Mouse (Mus musculus) hindbrain, postnatal 0 days (tissue): ENCODE data around the gene Susd4. TPM values are rescaled to one million over a fixed set of nuclear protein-coding genes. Genes with fewer than 3 reads are reported as not detected.

Experiments
- ATAC-seq: fragments of 200-750 bp; cut with Nextera tagmentation; 2 replicates; pipeline ENCODE4 v1.8.0; 2017; ENCODE audit warnings: mild to moderate bottlenecking, moderate TSS enrichment, moderate library complexity
- DNase-seq: peaks from one replicate; pipeline ENCODE4 v3.0.0-alpha.2; 2015; ENCODE audit warnings: low spot score
- H3K27ac ChIP-seq: fragments of 300-500 bp; sonication (generic); 2 replicates; pipeline ENCODE4 v1.5.1; 2014; ENCODE audit warnings: mild to moderate bottlenecking
- H3K27me3 ChIP-seq: fragments of 300-500 bp; sonication (generic); 2 replicates; pipeline ENCODE4 v1.6.1; 2014; ENCODE audit warnings: low read length, mixed read lengths; ENCODE audit not compliant: insufficient read depth
- H3K36me3 ChIP-seq: fragments of 300-500 bp; sonication (generic); 2 replicates; pipeline ENCODE4 v1.6.1; 2014; ENCODE audit warnings: low read length, mixed read lengths; ENCODE audit not compliant: insufficient read depth
- H3K4me1 ChIP-seq: fragments of 300-500 bp; sonication (generic); 2 replicates; pipeline ENCODE4 v1.6.1; 2014; ENCODE audit warnings: antibody characterized with exemption, low read length, mixed read lengths; ENCODE audit not compliant: insufficient read depth
- H3K4me2 ChIP-seq: fragments of 300-500 bp; sonication (generic); 2 replicates; pipeline ENCODE4 v1.6.1; 2014; ENCODE audit warnings: low read depth, mild to moderate bottlenecking, low read length, moderate library complexity, mixed read lengths
- H3K4me3 ChIP-seq: fragments of 300-500 bp; sonication (generic); 2 replicates; pipeline ENCODE4 v1.5.1; 2014; ENCODE audit warnings: low read length
- H3K9ac ChIP-seq: fragments of 300-500 bp; sonication (generic); replicated peaks from 2 replicates; pipeline ENCODE4 v1.6.1; 2014; ENCODE audit warnings: mild to moderate bottlenecking, low read length, moderate library complexity, mixed read lengths
- H3K9me3 ChIP-seq: fragments of 300-500 bp; sonication (generic); 2 replicates; pipeline ENCODE4 v1.6.1; 2016; ENCODE audit warnings: low read length, mixed read lengths
- CTCF ChIP-seq: IDR thresholded peaks from 2 replicates; pipeline ENCODE4 v1.5.1; 2016; ENCODE audit warnings: antibody characterized with exemption, control low read depth, low read depth
- WGBS: fragments of 180-500 bp; shearing (Covaris S2); extraction: QIAGEN DNeasy Blood & Tissue Kit; methylation state at CpG from one replicate; pipeline ENCODE4 v1.1.7; 2014; 5-methylcytosine and 5-hydroxymethylcytosine counted together
- polyA plus RNA-seq: library from polyadenylated mRNA; unstranded; fragments of >200 nt; fragmentation: Nextera tagmentation; extraction: Ambion mirVana; gene quantifications from 2 replicates; pipeline ENCODE4 v1.2.1, GENCODE M21; 2015
- total RNA-seq: library from RNA; depleted of rRNA; stranded (reverse); fragments of >200 nt; gene quantifications from 2 replicates; pipeline ENCODE4 v1.2.3, GENCODE M21; 2014

Gene Susd4
- total and polyA plus RNA-seq, 2 experiments from 2014 or later, result 74.4 to 77.3 TPM

DNA sequence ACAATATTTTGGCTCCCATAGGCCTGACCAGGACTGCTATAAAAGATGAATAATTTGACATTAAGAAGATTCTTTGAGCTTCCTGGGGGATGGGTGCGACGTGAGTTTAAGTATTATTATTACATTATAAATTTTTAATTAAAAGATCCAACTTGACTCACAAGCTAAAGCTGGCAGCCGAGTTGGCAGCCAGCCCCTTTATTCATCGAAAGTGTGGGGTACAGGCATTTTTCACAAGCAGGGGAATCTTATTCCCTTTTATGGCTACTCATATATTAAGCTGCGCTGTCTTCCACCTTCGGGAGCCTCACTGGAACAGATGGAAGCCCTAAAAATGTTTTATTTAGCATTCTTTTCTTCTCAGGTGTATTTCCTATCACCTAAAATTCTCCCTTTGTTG lies 76.9 kb downstream of the Susd4 start:
- Histone ChIP-seq H3K9me3 (no peaks in the 10 kb centered on the region), H3K36me3 (no peaks in the 10 kb centered on the region), H3K4me3 (no peak overlapping the region), H3K27me3 (no peaks in the 10 kb centered on the region), H3K4me1 (peaks cover 11% of the 10 kb centered on the region; the same call in 1 of the 2 replicates), H3K27ac (no peak overlapping the region), H3K9ac (no peak overlapping the region), H3K4me2 (no peak overlapping the region)
- no peak for TF ChIP-seq CTCF
- ATAC-seq (no peak), DNase-seq (no peak)
- 72% methylated on average over 6 of the region's 6 CpGs for WGBS

DNA sequence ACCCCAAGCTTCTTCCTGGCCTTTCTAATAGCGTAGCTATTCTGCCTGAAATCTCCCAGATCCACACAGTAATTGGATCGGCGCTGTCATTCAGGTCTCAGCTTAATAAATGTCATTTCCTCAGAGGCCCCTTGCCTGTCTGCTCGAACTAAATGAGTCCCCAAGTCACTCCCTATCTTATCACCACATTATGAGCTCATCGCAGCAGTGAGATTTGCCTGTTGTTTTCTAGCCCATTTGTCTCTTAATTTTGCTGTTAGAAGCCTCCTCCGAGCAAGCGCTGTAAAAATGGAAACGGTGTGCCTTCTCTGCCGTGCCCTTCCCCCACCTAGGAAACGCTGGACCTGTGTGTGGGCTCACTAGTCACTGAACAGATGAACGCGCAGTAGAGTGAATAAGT lies 85.9 kb downstream of the Susd4 start:
- peak overlapping the region; percentile 8; the same call in 1 of the 2 replicates for H3K27ac ChIP-seq
- WGBS, result 57% methylated on average over 12 of the region's 12 CpGs
- TF ChIP-seq CTCF, result no peak

DNA sequence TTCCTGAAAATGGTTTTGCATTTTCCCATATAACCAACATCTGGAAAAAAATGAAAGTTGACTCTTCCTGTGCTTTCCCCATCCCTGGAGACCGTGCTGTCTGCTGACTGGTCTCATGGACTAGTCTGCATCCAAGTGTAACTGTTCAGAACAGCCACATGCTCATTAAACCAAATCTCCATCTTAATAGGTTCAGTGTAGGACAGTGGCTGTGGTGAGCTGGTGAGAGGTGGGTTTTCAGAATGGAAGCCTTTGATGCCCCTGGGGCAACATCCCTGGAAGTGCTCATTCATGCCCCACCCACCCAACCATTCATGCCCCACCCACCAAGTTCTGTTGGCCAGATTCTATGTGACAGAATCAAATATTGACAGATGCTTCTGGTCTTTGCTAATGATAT lies 86.4 kb downstream of the Susd4 start:
- H3K27ac ChIP-seq, result no peak overlapping the region
- no peaks in the 10 kb centered on the region for H3K27me3 ChIP-seq
- H3K9ac ChIP-seq, result no peak overlapping the region
- no peaks in the 10 kb centered on the region for H3K9me3 ChIP-seq
- no peak overlapping the region for H3K4me3 ChIP-seq
- TF ChIP-seq CTCF, result no peak
- H3K36me3 ChIP-seq, result no peaks in the 10 kb centered on the region
- no peaks in the 10 kb centered on the region for H3K4me1 ChIP-seq
- 81% methylated on average over 1 of the region's 1 CpGs for WGBS
- no peak for DNase-seq
- no peak overlapping the region for H3K4me2 ChIP-seq
- ATAC-seq, result peak; percentile 53; the same call in 1 of the 2 replicates

More for the DNA sequence above, 85.9 kb downstream of the Susd4 start:
- no peaks in the 10 kb centered on the region for H3K4me1 ChIP-seq
- DNase-seq, result peak; percentile 56
- no peak overlapping the region for H3K9ac ChIP-seq
- peak; percentile 66; the same call in 1 of the 2 replicates for ATAC-seq
- H3K4me3 ChIP-seq, result no peak overlapping the region
- no peaks in the 10 kb centered on the region for H3K36me3 ChIP-seq
- H3K9me3 ChIP-seq, result no peaks in the 10 kb centered on the region
- H3K27me3 ChIP-seq, result no peaks in the 10 kb centered on the region
- H3K4me2 ChIP-seq, result no peak overlapping the region

DNA sequence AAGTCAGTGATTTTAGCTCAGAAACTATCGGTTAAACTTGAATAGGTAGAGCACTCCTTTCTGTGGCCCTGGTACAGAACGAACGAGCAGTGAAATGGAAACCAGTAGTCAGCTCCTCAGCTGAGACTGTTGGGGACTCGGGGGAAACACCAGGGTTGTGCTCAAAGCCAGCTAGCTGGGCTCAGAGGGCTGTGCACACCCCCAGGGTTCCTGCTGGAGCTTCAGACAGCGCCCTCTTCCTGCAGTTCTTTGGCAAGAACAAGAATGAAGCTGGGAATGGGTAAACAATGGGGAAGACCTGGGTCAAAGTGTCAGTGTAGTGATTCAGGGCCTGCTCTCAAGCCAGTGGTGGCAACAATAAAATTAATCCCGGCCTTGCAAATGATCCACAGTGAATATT lies 88.5 kb downstream of the Susd4 start:
- no peaks in the 10 kb centered on the region for H3K9me3 ChIP-seq
- no peak overlapping the region for H3K4me2 ChIP-seq
- 0 out of 2 replicates have a peak, but pooled peaks have one; percentile 27 for TF ChIP-seq CTCF
- no peaks in the 10 kb centered on the region for H3K36me3 ChIP-seq
- H3K27ac ChIP-seq, result no peak overlapping the region
- no peaks in the 10 kb centered on the region for H3K4me1 ChIP-seq
- H3K4me3 ChIP-seq, result no peak overlapping the region
- H3K27me3 ChIP-seq, result no peaks in the 10 kb centered on the region
- ATAC-seq (no peak), DNase-seq (no peak)
- H3K9ac ChIP-seq, result no peak overlapping the region
- 53% methylated on average over 6 of the region's 6 CpGs for WGBS

DNA sequence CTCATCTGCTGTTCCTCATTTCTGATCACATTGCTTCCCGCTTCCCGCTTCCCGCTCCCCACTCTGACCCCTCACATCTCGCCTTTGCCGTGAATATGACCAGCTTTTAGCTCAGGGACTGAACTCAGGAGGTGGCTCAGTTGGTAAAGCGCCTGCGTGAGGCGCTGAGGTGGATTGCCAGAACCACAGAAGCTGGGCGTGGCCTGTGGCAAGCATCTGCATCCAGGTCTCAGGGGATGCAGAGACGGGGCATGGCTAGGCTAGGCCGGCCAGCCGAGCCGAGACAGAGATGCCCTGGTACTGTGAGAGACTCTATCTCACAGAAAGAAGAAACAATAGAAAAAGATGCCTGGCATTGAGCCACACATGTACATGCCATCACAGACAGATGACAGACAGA lies 93.0 kb downstream of the Susd4 start:
- H3K9me3 ChIP-seq, result no peaks in the 10 kb centered on the region
- no peak overlapping the region for H3K27ac ChIP-seq
- H3K4me1 ChIP-seq, result no peaks in the 10 kb centered on the region
- no peak overlapping the region for H3K9ac ChIP-seq
- no peak for DNase-seq
- H3K4me3 ChIP-seq, result no peak overlapping the region
- H3K4me2 ChIP-seq, result no peak overlapping the region
- H3K36me3 ChIP-seq, result no peaks in the 10 kb centered on the region
- ATAC-seq, result no peak
- WGBS, result 66% methylated on average over 13 of the region's 13 CpGs
- H3K27me3 ChIP-seq, result no peaks in the 10 kb centered on the region
- no peak for TF ChIP-seq CTCF

DNA sequence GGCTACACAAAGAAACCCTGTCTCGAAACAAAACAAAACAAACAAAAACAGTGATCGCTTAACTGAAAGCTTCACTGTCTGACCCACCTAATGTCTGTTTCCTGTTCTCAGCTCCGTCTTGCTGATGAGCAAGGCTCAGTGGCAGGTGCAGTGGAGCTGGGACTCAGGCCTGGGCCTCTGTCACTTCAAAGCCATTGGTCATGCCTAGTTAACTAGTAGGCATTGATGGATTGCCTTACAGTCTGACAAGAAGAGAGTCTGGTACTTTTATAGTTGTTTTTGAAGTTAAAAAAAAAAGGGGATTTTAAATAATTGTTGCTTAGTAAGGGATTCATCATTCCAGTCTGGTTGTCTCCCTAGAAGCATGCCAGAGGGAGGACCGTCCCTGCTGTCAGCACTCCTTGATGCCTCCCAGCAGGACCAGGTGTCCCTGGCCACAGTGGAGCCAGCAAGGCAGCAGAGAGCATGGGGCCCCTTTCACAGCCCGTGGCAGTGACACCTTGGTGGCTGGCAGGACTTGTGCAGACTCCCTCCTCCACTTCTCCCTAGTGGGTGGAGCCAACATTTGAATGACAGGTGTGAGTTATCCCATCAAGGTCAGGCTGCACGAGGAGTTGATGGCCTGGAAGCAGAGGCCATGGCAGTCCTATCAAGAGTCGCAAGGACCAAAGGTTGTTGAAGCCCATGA lies 98.2 kb downstream of the Susd4 start:
- Histone ChIP-seq H3K4me2 (no peak overlapping the region), H3K36me3 (no peaks in the 10 kb centered on the region), H3K27me3 (no peaks in the 10 kb centered on the region), H3K4me1 (no peaks in the 10 kb centered on the region), H3K27ac (no peak overlapping the region), H3K9ac (no peak overlapping the region), H3K9me3 (no peaks in the 10 kb centered on the region), H3K4me3 (no peak overlapping the region)
- ATAC-seq, result no peak
- TF ChIP-seq CTCF, result no peak
- DNase-seq, result no peak
- 40% methylated on average over 7 of the region's 7 CpGs for WGBS

DNA sequence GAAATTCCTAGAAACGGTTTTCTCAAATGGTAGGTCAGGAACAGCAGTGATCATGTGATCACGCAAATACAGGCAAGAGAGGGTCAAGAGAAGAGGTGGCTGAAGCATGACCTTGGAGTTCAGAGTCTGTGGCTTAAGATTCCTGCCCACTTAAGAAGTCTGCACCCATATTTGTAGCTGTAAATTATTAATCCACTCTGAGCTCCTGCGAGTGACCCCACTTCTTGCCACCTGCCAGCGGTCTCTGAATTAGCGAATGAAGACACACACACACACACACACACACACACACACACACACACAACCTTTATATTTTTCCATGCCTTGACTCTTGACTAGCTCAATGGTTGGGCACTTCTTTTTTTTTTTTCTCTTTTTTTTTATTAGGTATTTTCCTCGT lies 99.7 kb downstream of the Susd4 start:
- Histone ChIP-seq H3K36me3 (no peaks in the 10 kb centered on the region), H3K27ac (no peak overlapping the region), H3K4me1 (no peaks in the 10 kb centered on the region), H3K9me3 (no peaks in the 10 kb centered on the region), H3K9ac (no peak overlapping the region), H3K27me3 (no peaks in the 10 kb centered on the region), H3K4me2 (no peak overlapping the region), H3K4me3 (no peak overlapping the region)
- no peak for TF ChIP-seq CTCF
- no peak for DNase-seq
- WGBS, result 89% methylated on average over 6 of the region's 6 CpGs
- no peak for ATAC-seq
